Mouse (Mus musculus) c-Kit-positive CD71-negative TER-119-negative erythroid progenitor cells, embryonic 14.5 days (primary cell): ENCODE measurements around the gene Rxrb.

ENCODE experiments used
- DNase-seq: peaks from one replicate; pipeline ENCODE4 v3.0.0-alpha.2; 2013; ENCODE audit warnings: low read depth

The Rxrb gene

GRCm38 (mm10) chr17:34025756-34026151 is 5.9 kb upstream of the Rxrb start:
- DNase-seq: no peak

DNA sequence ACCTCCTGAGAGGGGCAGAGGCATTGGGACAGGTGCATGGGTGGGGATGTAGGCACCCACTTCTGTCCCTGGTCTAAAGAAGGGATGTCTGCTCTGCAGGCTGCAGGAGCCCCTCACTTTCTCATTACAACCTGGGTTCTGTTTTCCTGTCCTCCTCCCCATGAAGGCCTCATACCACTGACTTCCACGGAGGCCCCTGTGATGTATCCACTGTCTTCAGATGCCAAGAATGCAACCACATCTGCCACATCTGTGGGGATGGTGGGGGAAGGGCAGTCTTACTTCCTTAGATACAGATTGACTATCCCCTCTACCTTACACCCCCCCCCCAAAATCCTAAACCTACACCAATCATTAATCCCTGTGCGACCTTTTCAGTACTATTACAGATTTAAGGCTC is 5.4 kb upstream of the Rxrb start:
- no peak for DNase-seq

DNA sequence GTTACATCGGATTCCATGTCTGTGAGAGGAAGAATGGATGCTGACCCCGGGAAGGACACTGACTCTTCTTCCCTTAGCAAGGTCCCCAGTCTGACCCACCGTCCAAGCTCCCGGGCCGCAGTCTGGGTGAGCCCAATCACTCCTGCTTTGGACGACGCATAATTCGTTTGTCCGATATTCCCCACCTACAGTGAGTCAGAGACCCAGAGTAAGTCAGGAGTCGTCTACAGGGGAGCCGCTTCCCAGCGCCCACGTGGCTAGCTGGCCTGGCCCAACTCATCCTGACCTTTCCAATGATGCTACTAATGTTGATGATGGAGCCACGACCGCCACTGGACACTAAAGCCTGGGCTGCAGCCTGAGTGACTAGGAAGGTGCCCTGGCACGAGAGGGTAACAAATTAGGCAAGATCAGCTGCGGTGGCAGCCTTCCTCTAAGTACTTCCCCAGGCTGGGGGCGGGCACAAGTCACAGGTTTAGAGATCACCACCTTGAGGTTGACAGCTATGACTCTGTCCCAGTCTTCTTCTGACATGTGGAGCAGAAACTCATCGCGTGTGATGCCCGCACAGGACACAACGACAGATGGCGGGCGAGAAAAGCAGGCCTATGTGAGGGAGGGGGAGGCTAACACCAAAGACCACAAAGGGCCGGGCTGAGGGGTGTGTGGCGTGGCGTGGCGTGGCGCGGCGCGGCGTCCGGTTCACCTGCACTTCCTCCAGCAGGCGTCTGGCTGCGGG is 4.5 kb upstream of the Rxrb start:
- no peak for DNase-seq

DNA sequence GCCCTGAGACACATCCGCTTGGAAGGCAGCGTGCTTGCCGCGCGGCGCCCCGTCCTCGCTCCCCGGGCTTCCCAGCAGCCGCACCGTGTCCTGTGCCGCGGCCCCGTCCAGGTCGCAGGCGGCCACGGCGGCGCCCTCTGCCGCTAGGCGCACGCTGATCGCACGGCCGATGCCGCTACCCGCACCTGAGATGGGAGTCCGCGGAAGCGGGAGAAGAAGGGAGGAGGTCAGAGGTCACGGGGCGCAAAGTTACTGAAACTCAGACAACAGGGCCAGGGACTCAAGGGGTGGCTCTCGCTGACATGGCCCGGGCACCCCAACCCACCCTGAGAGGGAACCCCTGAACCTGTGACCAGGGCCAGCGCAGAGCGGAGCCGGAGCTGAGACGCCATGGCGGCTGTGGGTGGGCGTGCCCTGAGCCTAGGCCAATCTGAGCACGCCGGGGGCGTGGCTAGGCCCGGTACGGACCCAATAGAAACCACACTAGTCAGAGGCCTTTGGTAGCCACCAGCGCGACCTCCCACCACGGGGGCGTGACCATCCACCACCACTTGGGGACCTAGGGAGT is 3.9 kb upstream of the Rxrb start, which contains the start of gene H2-Ke6:
Gene H2-Ke6, minus strand, starts transcription at position 405 of the 568 bp plus-strand sequence.
- peak; percentile 92 for DNase-seq

DNA sequence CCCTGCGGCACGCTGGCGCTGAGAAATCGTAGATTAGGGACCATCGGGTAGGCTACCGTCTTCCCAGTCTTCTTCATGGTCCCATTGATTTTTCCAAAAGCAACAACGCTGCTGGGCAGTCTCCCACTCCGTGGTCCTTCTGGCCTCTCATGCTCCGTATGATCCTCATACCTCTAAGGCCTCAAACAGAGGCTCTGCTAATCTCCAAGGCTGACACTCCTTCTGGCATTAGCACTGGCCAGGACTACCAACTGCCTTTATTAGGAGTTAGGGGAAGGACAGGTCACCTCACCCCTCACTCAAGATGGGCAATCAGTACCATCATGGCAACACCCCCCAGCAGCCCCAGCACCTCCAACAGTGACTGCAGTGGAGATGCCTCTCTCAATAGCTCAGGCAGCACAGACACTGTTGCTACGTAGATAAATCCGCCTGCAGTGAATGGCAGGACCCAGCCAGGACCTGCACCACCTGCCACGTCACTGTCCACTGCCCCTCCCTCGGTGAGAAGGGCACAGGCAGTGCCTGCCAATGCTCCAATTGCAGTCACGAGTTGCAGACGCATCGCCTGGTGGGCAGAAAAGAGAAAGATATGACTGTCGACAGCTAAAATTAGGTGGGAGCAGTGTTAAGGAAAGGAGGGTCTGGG is 3.0 kb upstream of the Rxrb start:
- DNase-seq: no peak

- DNase-seq: no peak
These were observed 2.3 kb upstream of the Rxrb start for GRCm38 (mm10) chr17:34029150-34029889.

DNA sequence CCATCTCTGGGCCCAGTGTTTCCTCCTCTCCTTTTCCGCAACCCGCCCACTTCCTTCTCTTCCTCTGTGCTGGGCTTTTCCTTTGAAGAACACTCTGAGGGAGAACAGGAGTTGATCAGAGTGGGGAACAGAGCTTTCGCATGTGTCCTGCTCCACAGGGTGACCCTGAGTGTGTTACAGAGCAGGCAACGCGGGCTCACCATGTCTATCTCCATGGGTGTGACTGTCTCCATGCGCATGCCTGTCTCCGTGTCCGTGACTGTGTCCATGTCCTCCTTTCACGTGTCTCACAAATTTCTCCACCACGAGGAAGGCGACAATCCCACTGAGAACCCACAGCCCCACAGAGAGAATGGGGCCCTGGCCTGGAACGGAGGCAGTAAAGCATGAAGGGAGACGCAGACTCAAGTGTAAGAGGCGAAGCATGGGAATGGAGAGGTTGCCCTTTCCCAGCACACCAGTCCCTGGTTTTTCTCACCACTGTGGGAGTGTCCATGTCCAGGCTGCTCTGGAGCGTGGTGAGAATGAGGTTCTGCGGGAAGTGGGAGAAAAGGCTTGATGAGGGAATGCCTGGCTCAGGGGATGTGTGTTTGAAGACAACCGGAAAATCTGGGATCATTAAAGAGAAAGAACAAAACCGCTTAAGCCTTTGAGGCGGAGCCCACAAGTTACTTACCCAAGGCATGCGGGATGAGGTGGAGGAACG is 1.6 kb upstream of the Rxrb start:
- no peak for DNase-seq

- no peak for DNase-seq
These were observed 718 bp upstream of the Rxrb start for GRCm38 (mm10) chr17:34030861-34031326.

DNA sequence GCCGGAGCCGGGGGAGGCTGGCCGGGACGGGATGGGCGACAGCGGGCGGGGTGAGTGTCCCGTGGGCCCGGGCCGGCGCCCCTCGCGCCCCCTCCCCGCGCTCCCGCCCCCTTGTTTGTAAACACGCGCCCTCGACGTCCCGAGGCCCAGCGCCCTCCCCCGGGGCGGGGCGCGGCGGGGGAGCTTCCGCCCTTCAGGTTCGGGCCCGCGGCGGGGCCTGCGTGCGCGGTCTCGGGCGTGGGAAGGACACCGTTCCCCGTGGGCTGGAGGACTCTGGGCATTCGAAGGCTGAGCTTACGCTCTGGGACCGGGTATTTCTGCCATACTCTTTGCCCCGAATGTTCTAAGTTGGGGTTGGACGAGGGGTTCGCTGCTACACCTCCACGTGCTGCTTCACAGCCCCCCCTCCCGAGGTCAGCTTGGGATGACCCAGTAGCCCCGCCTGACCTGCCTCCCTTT is 591 bp downstream of the Rxrb start:
- no peak for DNase-seq

DNA sequence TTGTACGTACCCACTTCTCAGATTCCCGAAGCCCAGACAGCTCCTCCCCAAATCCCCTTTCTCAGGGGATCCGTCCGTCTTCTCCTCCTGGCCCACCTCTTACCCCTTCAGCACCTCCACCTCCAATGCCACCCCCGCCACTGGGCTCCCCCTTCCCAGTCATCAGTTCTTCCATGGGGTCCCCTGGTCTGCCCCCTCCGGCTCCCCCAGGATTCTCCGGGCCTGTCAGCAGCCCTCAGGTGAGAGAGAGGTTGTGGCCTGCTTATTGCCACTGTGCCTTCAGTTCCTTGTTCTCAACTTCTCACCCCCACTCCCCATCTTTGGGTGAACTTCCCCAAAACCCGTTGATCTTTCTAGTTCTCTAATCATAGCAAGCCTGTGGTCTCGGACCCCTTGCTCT is 1.2 kb downstream of the Rxrb start:
- no peak for DNase-seq

GRCm38 (mm10) chr17:34033441-34033840 is 1.8 kb downstream of the Rxrb start:
- DNase-seq: no peak

- DNase-seq: peak; percentile 88
These were observed 2.5 kb downstream of the Rxrb start for GRCm38 (mm10) chr17:34034064-34034463.

DNA sequence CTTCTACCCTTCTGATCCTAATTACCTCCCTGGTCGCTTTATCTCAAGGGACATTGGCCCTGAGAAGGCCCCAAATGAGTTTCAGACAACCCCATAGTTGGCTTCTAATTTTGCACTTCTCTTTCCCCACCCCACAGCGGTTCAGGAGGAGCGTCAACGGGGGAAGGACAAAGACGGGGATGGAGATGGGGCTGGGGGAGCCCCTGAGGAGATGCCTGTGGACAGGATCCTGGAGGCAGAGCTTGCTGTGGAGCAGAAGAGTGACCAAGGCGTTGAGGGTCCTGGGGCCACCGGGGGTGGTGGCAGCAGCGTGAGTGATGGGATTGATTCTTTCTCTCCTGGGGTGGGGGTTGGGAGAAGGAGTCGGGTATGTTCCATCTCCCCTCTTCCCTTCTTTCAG is 3.9 kb downstream of the Rxrb start:
- DNase-seq: no peak

GRCm38 (mm10) chr17:34036647-34037046 is 5.0 kb downstream of the Rxrb start:
- DNase-seq: no peak

GRCm38 (mm10) chr17:34037241-34037640 is 5.6 kb downstream of the Rxrb start:
- DNase-seq: no peak

GRCm38 (mm10) chr17:34038440-34038839 is 6.8 kb downstream of the Rxrb start:
- DNase-seq: no peak

- DNase-seq: no peak
These were observed 7.4 kb downstream of the Rxrb start, which contains the start of gene Col11a2 for GRCm38 (mm10) chr17:34038878-34039561. Col11a2 (plus strand) TSS chr17:34039437.

DNA sequence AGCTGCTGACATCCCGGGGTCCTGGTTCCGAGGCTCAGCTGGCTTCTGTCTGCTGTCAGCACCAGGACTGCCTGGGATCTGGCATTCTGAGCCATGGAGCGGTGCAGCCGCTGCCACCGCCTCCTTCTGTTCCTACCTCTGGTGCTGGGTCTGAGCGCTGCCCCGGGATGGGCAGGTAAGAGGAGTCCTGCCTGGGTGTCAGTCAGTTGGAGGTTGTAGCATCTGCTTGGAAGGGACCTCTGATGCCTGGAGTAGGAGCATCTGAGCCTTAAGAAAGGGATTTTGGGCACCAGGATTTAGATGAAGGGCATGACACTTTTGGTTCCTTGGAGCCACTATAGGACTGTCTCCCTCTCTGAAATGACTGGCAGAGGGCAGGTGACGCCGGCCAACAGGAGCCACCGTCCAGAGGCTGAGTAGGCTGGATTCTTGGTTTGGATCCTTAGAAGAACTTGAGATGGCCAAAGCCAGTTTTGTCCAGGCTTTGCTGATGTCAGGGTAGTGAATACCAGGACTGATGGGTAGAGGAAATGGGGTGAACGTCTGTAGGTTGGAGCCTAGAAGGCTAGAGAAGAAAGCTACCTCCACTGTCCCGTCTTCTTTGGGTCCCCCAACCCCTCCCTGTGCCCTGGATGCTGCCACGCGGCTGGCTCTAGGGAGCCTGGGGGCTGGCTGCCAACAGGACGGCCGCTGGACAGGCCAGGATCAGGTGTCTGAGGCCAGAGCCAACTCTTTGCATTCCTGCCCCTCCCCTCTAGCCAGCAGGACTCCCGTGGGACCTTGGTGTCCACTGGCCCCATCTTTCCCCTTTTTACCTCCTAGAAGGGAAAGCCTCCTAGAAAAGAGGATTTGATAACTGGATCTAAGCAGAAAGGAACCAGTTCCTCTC is 8.2 kb downstream of the Rxrb start:
- DNase-seq: no peak

DNA sequence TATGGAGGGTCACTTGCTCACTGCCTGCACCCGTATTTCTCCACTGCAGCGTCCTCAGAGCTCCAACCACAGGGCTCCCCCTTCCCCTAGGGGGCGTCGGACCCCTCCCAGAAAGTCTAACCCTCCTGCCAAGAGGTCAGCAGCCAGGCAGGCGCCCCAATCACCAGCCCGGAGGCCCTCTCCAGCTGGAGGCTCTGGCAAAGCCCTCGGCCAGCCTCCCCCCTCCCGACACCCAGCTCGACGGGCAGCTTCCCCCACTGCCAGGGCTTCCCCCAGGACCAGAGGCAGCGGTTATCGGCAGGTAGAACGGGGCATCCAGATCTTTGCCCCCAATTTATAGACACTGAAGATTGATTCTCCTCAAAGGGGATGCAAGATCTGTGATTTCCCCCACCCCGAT is 14.3 kb downstream of the Rxrb start:
- no peak for DNase-seq

- no peak for DNase-seq
These were observed 15.9 kb downstream of the Rxrb start for GRCm38 (mm10) chr17:34047404-34048050.
